Mouse (Mus musculus) layer of hippocampus, postnatal 10 days (tissue): ENCODE data around the gene Smim1. TPM values are rescaled to one million over a fixed set of nuclear protein-coding genes. Genes with fewer than 3 reads are reported as not detected.

Experiments
- DNase-seq, 2 experiments: peaks; one replicate each; pipeline ENCODE4 v3.0.0; 2021; ENCODE audit warnings: low spot score in 2 of 2
- total RNA-seq, 2 experiments: library from RNA; stranded (reverse); gene quantifications; 2 replicates each; pipeline ENCODE4 v1.2.3; 2021

Gene Smim1
- total RNA-seq, 2 experiments from 2014 or later = 3.4 to 5.8 TPM

DNA sequence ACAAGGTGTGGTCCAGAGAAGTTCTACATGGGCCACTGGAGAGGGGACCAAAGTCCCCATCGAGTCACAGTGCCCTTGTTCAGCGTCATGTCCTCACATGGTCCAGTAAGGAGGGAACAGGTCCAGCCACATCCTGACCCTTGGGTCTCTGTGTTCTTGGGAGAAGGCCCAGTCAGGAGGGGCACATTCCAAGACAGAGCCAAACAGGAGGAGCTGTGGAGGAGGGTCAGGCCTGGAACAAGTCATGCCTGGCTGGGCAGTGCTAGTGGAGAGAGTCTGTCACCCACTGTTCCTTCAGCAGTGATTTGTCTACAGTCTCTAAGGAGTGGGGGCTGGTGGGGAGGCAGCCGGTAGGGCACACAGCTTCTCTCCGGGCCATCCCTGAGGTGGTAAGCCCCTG lies 3.6 kb downstream of the Smim1 start:
- DNase-seq = no peak

GRCm38 (mm10) chr4:154021432-154021831 lies 4.6 kb downstream of the Smim1 start:
- DNase-seq = peak in 1 of 2 experiments; percentile 19

DNA sequence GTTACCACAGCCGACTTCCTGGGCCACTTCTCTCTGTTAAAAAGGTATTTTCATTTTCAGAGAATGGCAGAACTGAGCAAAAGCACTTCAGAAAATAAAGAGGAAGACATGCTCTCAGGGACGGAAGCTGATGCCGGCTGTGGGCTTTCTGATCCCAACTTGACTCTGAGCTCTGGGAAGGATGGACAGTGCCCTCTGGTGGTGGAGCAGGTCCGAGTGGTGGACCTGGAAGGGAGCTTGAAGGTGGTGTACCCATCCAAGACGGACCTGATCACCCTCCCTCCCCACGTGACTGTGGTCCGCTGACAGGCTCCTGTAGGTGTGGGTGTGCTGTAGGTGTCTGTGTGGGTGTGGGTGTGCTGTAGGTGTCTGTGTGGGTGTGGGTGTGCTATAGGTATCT lies 6.5 kb downstream of the Smim1 start:
- peak in 1 of 2 experiments; percentile 51 for DNase-seq

- DNase-seq = no peak
These were observed 10.6 kb downstream of the Smim1 start for GRCm38 (mm10) chr4:154015476-154015875.

- DNase-seq = peak; percentile 23 to 36
These were observed 13.7 kb downstream of the Smim1 start for GRCm38 (mm10) chr4:154012132-154012882.

DNA sequence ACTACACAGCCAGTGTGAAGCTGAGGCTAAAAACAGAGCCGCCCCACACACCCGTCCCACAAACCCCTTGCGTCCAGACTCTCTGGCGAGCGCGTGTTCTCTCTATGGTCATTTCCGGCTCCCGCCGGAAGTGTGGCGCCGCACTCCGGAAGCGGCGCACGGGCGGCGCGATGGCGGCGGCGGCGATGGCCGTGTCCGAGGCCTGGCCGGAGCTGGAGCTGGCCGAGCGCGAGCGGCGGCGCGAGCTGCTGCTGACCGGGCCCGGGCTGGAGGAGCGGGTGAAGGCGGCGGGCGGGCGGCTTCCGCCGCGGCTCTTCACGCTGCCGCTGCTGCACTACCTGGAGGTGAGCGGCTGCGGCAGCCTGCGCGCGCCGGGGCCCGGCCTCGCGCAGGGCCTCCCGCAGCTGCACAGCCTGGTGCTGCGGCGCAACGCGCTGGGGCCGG lies 14.4 kb downstream of the Smim1 start, which contains the start of gene Lrrc47:
Lrrc47 (plus strand) TSS at position 86 of the 444 bp plus-strand sequence.
- peak; percentile 81 to 83 for DNase-seq

- no peak for DNase-seq
These were observed 15.0 kb downstream of the Smim1 start for GRCm38 (mm10) chr4:154010907-154011645.

DNA sequence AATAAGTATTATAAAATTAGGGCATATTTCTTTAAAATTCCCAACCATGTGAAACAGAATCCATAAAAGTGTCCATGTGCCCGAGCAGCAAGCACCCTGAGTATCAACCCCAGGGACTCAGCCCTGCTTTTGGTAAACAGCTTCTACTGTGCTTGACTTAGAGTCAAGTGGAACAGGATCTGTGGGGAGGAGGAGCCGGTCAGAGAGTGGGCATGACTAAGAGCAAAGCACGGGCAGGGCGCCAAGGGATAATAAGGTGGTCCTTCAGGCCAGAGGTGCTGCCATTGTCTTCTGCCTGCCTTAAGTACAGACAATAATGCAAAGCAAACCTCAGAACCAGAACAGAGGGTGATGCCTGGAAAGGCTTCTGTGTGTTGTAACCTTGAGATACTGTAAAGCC lies 18.3 kb downstream of the Smim1 start:
- no peak for DNase-seq

DNA sequence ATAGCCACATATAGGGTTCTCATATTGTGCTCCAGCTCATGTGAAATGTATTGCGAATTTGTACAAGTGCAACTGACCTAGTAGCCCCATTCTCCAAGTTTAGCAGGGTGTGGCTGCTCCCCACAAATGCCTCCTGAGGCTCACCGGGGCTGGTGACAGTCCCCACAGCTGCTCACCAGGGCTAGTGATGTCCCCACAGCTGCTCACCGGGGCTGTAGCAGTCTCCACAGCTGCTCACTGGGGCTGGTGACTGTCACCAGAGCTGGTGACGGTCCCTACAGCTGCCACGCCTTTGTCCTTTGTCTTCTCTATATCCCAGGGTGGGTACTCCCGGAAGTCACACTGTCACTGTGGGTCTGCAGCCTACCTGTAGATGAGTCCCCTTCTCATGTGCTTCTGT lies 19.8 kb downstream of the Smim1 start:
- no peak for DNase-seq

- no peak for DNase-seq
These were observed 20.5 kb downstream of the Smim1 start for GRCm38 (mm10) chr4:154005488-154005887.

- DNase-seq = no peak
These were observed 32.5 kb downstream of the Smim1 start for GRCm38 (mm10) chr4:153993505-153993904.

DNA sequence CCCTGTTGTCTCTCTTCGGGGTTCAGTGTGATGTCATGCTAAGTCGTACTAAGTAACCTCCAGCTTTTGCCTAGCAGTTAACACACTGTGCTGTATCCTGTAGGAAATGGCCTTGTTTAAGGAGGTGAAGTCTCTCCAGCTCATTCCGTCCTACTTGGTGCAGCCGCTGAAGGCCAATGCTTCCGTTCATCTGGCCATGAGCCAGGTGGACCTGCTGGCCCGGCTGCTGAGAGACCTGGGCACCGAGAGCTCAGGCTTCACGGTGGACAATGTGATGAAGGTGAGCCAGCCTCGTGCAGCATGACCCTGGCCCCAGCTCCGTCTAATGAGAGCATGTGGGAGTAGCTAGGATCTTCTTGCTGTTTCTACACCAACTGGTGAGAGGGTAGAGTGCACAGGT lies 33.3 kb downstream of the Smim1 start:
- DNase-seq = no peak

GRCm38 (mm10) chr4:153980470-153980869 lies 45.6 kb downstream of the Smim1 start:
- DNase-seq = no peak

DNA sequence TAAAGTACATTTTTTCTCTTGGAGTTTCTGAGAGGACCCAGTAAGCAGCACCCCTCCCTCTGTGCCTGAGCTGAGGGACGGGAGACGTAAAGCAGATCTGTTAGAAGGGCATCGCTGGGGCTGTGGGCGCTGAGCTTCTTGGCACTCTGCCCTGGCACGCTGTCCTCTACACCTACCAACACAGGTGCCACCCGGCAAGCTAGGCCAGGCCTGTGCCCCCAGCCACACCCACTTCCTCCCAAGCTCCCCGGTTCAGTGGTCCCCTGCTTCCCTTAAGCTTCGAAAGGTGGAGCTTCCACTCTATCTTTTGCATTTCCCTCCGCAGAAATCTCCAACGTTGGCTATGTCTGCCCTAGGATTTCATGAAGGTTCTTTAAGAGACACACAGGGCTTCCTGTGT lies 46.8 kb downstream of the Smim1 start:
- no peak for DNase-seq

GRCm38 (mm10) chr4:153975768-153976167 lies 50.3 kb downstream of the Smim1 start:
- DNase-seq = no peak

GRCm38 (mm10) chr4:153975292-153975662 lies 50.8 kb downstream of the Smim1 start:
- no peak for DNase-seq

- DNase-seq = peak; percentile 95 to 97
These were observed 51.4 kb downstream of the Smim1 start, which contains the start of the genes Dffb and Cep104 for GRCm38 (mm10) chr4:153974431-153975291. Gene Dffb, minus strand, starts transcription at chr4:153975126. Gene Cep104, plus strand, starts transcription at chr4:153975194.
